19 mouse cellular contexts compared by ENCODE assay signal in the genomic region with DNA sequence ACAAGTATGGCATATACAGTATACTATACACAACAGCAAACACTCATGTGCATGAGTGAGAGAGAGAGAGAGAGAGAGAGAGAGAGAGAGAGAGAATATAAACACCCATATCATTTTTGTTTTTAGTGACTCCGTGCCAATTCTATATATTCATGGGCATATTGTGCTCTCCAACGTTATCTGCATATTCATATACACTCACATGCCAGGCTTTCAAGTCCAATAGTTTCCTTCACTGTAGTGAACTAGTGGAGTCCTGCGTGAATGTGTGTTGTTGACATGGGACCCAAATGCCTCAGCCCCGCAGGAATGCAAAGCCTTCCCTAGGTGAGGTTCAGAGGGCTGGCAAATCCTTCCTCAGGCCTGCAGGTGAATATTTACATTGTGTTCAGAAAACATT.
"Had no signal": no experiment of that assay in that cellular context is flagged by ENCODE, and none has a peak within 500 bp of the region (broad histone marks: within the 10 kb centered on the region; RNA-seq: fewer than 3 reads in every experiment).

No protein-coding gene starts in this region.

- H3K4me3 ChIP-seq: midbrain, embryonic 10.5 days; midbrain, embryonic 12.5 days; myocyte; neural tube, embryonic 13.5 days; neural tube, embryonic 15.5 days had no signal

- H3K4me2 ChIP-seq: lung, embryonic 14.5 days; midbrain, embryonic 12.5 days; neural tube, embryonic 13.5 days; neural tube, embryonic 15.5 days had no signal

- H3K27ac ChIP-seq: midbrain, embryonic 10.5 days; midbrain, embryonic 12.5 days; neural tube, embryonic 13.5 days; neural tube, embryonic 15.5 days had no signal

- DNase-seq: lung, adult 18-20 months; lung, embryonic 14.5 days; lung, postnatal 14 days; lung, postnatal 4 days; midbrain, embryonic 14.5 days; retina, postnatal 1 day; right cerebral cortex, adult 18-20 months; right cerebral cortex, postnatal 25 days; right cerebral cortex, postnatal 4 days; spleen, adult 18-20 months; thymus, adult 18-20 months; thymus, postnatal 14 days; thymus, postnatal 36 days had no signal

- H3K36me3 ChIP-seq: midbrain, embryonic 10.5 days; midbrain, embryonic 12.5 days; neural tube, embryonic 13.5 days; neural tube, embryonic 15.5 days had no signal

- H3K9me3 ChIP-seq: midbrain, embryonic 10.5 days; midbrain, embryonic 12.5 days; neural tube, embryonic 13.5 days; neural tube, embryonic 15.5 days had no signal

- H3K4me1 ChIP-seq: midbrain, embryonic 10.5 days; midbrain, embryonic 12.5 days; neural tube, embryonic 13.5 days; neural tube, embryonic 15.5 days had no signal

- ATAC-seq: midbrain, embryonic 16.5 days had no signal

- H3K27me3 ChIP-seq: midbrain, embryonic 12.5 days; neural tube, embryonic 13.5 days; neural tube, embryonic 15.5 days had no signal

- H3K9ac ChIP-seq: lung, embryonic 14.5 days; midbrain, embryonic 12.5 days; neural tube, embryonic 13.5 days; neural tube, embryonic 15.5 days had no signal
